Mouse (Mus musculus) thymus, adult 18-20 months (tissue): Measurements from ENCODE around the gene Prkn.

Source experiments
- DNase-seq, 2 experiments: peaks; one replicate each; pipeline ENCODE4 v3.0.0; 2022; ENCODE audit warnings: mixed read lengths in 2 of 2

Prkn gene

DNA sequence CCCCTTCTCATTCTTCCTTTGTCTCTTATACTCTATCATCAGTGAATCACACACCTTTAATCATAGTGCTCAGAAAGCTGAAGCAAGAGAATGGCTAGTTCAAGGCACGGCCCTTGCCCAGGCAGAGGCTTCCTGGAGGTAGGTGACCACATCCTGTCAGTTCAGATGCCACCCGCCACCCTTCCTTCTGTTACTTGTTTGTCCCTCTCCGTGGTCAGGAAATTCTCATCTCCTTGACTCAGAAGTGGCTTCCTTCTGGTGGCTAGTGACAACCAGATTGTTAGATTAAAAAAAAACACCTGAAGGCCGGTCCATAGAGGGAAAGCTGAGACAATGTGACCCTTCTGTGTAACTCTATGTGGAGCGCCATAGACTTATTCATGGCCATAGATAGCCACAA, 710.4 kb downstream of the Prkn start:
- DNase-seq: no peak

GRCm38 (mm10) chr17:11565681-11566080, 725.5 kb downstream of the Prkn start:
- no peak for DNase-seq

DNA sequence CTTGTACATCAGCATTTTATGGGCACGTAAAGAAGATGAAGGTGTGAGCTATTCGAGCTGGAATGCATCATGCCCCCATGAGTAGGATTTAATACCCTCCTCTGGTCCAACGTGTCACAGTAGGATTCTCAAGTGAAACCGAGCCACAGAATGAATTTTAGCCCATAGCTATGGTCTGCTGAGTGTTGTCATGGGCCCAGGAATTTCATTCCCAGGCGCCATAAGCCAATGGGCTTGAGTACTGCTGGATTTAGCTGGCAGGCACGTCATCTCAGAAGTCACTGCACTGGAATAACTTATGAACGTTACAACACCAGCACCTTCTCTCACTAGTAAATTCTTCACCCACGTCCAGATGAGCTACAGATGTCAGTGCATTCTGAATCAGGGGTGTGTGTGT, 730.2 kb downstream of the Prkn start:
- no peak for DNase-seq

DNA sequence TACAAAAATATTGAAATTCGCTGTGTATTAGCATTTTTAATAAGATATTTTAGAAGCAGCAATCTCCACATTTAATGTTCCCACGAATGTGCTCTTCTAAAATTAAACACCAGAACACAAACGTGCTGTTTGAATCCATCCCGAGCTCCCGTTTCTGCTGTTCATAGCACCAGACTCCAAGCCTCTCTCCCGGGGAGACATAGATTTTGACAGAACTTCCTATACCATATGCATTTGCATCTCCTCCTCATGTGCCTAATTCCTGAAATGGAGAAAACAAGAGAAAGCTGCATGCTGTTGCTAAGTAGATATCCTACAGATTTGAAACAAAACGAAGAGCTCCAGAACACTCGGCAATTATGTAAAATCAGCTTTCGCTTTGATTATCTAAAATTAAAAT, 733.5 kb downstream of the Prkn start:
- no peak for DNase-seq

DNA sequence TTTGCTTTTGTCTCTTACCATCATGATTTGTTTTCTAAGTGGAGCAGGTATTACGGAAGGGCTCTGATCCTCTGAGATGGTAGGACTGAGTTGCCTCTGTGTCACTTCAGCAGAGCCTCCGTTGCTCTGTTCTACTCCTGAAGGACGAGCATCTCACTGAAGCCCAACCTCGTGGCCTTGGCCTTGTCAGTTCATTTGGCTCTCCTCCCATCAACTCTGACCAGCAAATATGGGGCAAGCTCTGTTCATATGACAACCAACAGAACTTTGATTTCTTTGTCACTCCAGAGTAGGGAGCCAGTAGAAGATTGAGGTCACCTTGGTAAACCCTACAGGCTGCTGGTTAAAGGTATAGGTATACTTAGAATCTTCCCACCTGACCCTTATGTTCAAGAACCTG, 745.3 kb downstream of the Prkn start:
- no peak for DNase-seq

GRCm38 (mm10) chr17:11607931-11608330, 767.7 kb downstream of the Prkn start:
- DNase-seq: no peak

DNA sequence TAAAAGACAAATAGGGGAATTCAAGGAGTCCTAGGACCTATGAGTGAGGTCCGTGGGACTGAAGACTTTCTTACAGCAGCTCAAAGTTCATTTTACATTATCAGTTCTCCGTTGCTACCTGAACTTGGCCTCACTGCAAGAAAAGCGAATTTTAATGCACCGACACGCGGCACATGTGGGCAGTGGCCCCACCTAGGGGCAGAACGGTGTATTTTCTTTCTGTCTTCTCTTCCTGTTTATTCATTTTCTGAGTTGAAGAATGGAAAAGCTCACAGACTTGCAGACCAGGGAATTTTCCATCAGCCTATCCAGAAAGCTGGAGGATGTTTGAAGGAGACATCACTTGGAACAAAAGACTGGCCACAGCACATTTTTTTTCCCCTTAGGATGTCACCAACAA, 771.3 kb downstream of the Prkn start:
- DNase-seq: no peak

DNA sequence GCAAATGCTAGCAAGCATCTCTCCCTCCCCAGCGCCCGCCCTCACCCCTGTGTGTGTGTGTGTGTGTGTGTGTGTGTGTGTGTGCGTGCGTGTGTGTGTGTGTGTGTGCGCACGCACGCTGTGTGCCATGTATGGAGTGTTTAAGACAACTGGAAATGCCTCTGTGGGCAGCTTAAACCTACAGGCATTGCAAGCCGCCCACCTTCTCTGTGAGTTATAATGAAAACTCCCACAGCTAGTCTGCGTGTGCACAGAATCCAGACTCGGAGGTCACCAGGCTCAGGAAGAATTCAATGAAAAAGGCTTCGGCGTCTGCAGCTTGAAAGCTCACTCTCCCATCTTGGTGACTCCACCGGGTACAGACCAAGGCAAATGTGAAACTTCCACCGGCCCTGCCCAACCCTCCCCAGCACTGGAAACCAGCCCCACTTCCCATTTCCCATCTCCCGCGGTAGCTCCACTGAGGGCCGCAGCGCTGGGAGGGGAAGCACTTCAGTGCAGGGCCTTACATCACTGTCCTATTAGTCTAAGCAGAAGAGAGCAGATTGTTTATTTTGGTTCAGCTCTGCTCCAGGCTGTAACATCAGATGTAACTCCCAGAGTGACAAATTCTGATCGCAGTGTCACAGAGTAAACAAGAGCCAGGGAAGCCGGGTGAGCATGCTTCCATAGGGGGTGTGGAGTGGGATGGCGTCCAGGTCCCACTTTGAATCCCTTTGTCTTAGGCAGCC, 772.8 kb downstream of the Prkn start:
- no peak for DNase-seq

- no peak for DNase-seq
These were observed 777.4 kb downstream of the Prkn start for GRCm38 (mm10) chr17:11617552-11617951.

- DNase-seq: no peak
These were observed 778.9 kb downstream of the Prkn start for GRCm38 (mm10) chr17:11618886-11619590.

DNA sequence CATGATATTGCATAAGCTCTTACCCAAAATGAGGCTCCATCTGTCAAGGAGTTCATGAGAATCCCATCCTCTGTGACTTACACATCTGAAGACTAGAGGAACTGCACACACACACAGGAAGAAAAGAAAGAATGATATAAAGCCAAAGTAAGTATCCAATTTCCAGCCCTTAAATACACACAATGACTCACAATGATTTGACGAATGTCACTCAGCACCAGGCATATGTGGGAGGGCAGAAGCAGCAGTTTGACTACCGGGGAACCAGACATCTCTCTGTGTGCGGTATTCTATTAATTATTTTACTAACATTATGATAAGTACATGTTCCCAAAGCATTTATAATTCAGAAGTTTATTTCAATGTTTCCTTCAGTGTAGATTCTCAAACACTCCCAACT, 780.6 kb downstream of the Prkn start:
- DNase-seq: no peak

- DNase-seq: no peak
These were observed 781.3 kb downstream of the Prkn start for GRCm38 (mm10) chr17:11621492-11621891.

DNA sequence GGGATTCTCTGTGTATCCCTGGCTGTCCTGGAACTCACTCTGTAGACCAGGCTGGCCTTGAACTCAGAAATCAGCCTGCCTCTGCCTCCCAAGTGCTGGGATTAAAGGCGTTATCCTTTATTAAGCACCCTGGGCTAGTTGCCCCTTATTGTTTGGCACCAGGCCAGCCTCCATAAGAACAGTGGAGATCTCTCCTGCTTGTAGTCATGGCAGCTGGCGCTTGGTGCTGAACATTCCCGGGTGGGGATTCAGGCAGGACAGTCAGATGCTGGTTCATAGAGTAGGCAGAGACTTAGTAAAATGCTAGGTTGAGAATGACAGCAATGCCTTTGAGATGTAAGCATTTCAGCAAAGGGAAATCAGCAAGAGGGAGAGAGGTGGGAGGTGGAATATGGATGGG, 786.1 kb downstream of the Prkn start:
- no peak for DNase-seq

DNA sequence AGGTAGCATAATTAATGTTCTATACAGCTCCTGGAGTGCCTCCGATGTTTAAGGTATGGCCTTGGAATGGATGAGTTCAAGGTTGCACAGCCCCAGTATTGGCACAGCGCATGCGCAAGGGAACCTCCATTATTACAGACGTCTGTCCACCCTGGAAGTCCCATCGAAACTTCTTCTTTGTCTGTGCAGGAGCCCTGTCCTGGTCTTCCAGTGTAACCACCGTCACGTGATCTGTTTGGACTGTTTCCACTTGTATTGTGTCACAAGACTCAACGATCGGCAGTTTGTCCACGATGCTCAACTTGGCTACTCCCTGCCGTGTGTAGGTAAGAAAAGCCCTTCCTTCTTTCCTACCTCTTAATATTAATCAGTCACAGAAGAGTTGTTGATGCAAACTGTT, 794.9 kb downstream of the Prkn start:
- no peak for DNase-seq

DNA sequence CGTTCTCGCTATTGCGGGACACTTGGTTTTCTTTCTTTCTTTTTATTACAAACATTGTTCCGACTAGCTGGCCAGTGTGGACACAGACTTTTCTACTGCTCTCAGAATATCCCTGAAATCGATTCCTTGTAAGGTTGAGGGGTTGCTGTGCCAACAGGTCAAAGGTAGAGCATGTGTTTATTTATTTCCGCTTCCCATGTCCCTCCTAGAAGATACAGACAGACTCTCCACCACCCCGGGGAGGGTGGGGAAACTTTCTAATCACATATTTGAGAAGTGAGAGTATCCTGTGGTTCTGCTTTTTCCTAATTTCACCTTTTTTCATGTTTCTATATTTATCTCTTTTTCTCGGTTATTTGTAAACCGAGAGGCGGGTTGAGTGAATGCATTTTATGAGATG, 797.5 kb downstream of the Prkn start:
- no peak for DNase-seq

DNA sequence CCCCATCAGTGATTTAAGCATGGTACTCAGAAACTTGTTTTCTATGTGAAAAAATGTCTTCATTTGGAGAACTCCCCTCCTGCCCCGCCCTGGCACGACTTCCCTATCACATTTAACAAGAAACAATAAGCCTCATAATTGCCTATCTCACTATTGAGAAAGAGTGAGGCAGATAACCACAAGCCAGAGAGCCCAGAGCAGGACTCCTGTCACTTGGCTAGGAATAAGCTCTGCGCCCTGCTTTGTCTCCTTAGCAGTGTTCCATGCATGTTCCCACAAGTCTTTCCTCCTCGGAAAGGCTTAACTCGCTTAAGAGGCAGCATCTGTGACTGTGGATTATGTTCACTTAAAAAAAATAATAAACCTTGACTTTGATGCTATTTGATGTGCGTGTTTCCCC, 798.3 kb downstream of the Prkn start:
- no peak for DNase-seq

- DNase-seq: no peak
These were observed 799.6 kb downstream of the Prkn start for GRCm38 (mm10) chr17:11639786-11640185.

GRCm38 (mm10) chr17:11642328-11642727, 802.1 kb downstream of the Prkn start:
- DNase-seq: no peak

DNA sequence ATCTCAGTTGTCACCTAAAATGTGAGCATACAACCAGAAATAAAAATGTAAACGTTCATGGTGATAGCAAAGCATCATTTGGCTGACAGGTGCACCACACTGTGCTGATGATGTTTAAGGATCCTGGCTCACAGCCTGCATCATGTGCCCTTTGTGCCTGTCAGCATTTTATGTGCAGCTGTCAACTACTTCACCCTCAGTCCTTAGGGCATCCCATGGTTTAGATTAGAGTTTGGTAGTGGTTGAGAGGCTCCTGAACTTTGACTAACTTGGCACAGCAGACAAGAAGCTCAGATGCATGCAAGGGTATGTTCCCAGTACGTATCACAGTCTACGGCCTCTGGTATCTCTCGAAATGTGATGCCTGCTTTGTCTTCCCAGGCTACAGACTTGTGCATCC, 803.8 kb downstream of the Prkn start:
- DNase-seq: no peak

- no peak for DNase-seq
These were observed 804.8 kb downstream of the Prkn start for GRCm38 (mm10) chr17:11644873-11645464.

GRCm38 (mm10) chr17:11656397-11656796, 816.2 kb downstream of the Prkn start:
- no peak for DNase-seq

GRCm38 (mm10) chr17:11656878-11657277, 816.7 kb downstream of the Prkn start:
- no peak for DNase-seq

DNA sequence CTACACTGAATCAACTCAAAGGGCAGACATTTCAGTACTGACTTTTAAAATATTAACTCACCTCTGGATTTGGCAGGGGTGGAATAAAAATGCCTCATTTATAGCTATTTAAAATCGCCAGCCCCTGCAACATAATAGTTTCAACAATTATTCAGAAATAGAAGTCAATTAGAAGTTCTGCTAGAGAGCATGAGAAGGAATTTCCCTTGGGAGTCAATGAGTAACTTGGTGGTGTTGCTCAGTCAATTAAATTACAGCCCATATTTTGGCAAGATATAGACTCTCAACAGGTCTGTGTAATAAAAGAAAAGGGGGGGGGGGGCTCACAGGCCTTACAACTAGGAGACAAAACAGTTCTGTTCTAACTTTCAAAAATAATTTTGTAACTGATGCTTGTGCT, 821.7 kb downstream of the Prkn start:
- no peak for DNase-seq

GRCm38 (mm10) chr17:11663437-11663836, 823.3 kb downstream of the Prkn start:
- DNase-seq: no peak
